Mouse (Mus musculus) spleen, adult 2 months (tissue): ENCODE results near the gene Itgb1bp2. TPM values are rescaled to one million over a fixed set of nuclear protein-coding genes. Genes with fewer than 3 reads are reported as not detected.

Experiments used
- DNase-seq, 2 experiments: peaks; one replicate each; pipeline versions ENCODE4 v3.0.0 to v3.0.0-alpha.2; 2012 to 2021; ENCODE audit warnings: low spot score in 2 of 2, low read depth in 1 of 2
- H3K27ac ChIP-seq: fragments of 200-500 bp; 2 replicates; pipeline ENCODE4 v1.5.1; 2012; ENCODE audit warnings: low read length, inconsistent platforms; ENCODE audit not compliant: insufficient read depth
- H3K27me3 ChIP-seq: fragments of 200-500 bp; 2 replicates; pipeline ENCODE4 v1.6.1; 2012; ENCODE audit warnings: mild to moderate bottlenecking, moderate library complexity, low read length, inconsistent platforms; ENCODE audit not compliant: control insufficient read depth, insufficient read depth
- H3K36me3 ChIP-seq: fragments of 200-500 bp; 2 replicates; pipeline ENCODE4 v1.6.1; 2012; ENCODE audit warnings: mild to moderate bottlenecking, low read length, inconsistent platforms; ENCODE audit not compliant: control insufficient read depth, insufficient read depth
- H3K4me1 ChIP-seq: fragments of 200-500 bp; 2 replicates; pipeline ENCODE4 v1.6.1; 2011; ENCODE audit warnings: inconsistent platforms; ENCODE audit not compliant: control insufficient read depth, insufficient read depth, insufficient read length
- H3K4me3 ChIP-seq: fragments of 200-500 bp; 2 replicates; pipeline ENCODE4 v1.5.1; 2011; ENCODE audit warnings: mild to moderate bottlenecking, inconsistent platforms; ENCODE audit not compliant: insufficient read depth, insufficient read length; ENCODE audit errors: extremely low read depth
- CTCF ChIP-seq: fragments of 200-500 bp; IDR thresholded peaks from 2 replicates; pipeline ENCODE4 v1.5.1; 2011; ENCODE audit warnings: mild to moderate bottlenecking, inconsistent platforms; ENCODE audit not compliant: insufficient read depth, insufficient read length, insufficient replicate concordance; ENCODE audit errors: extremely low read depth
- POLR2A ChIP-seq: fragments of 200-500 bp; IDR thresholded peaks from 2 replicates; pipeline ENCODE4 v1.6.1; 2011; ENCODE audit warnings: low read depth, low read length, inconsistent platforms
- WGBS: fragments of 180-500 bp; shearing (Covaris S2); methylation state at CpG from one replicate; pipeline ENCODE4 v1.1.7; 2018; 5-methylcytosine and 5-hydroxymethylcytosine counted together
- polyA plus RNA-seq: library from polyadenylated mRNA; depleted of rRNA; stranded (reverse); fragments of >200 nt; gene quantifications from 2 replicates; pipeline ENCODE4 v1.2.3, GENCODE M21; 2012; rRNA removed

Itgb1bp2 gene
- polyA plus RNA-seq: 0.14 and 0.54 TPM in 2 replicates

GRCm38 (mm10) chrX:101448886-101449475 lies at the start of gene Itgb1bp2:
Gene Itgb1bp2 (plus strand): TSS chrX:101449088.
- Histone ChIP-seq H3K4me3 (no peak within 1 kb of the TSS), H3K4me1 (no peaks in the 10 kb centered on the region), H3K27me3 (no peaks in the 10 kb centered on the region), H3K36me3 (peaks cover 6% of the 10 kb centered on the region; the same call in 1 of the 2 replicates), H3K27ac (no peak within 1 kb of the TSS)
- DNase-seq: no peak
- WGBS: 86% methylated on average over 4 of the region's 4 CpGs
- TF ChIP-seq CTCF (no peak), POLR2A (no peak)

- Histone ChIP-seq H3K27me3 (no peaks in the 10 kb centered on the region), H3K4me3 (peak overlapping the region; percentile 73), H3K27ac (peak overlapping the region; percentile 56; the same call in 1 of the 2 replicates), H3K36me3 (peaks cover 1% of the 10 kb centered on the region; the same call in 1 of the 2 replicates), H3K4me1 (peaks cover 2% of the 10 kb centered on the region; the same call in 1 of the 2 replicates)
- no peak for TF ChIP-seq CTCF
- TF ChIP-seq POLR2A: no peak
- 38% methylated on average over 36 of the region's 36 CpGs for WGBS
- peak in 1 of 2 experiments; percentile 21 for DNase-seq
Measured at GRCm38 (mm10) chrX:101418946-101419724, 29.8 kb upstream of the Itgb1bp2 start.

- H3K27ac ChIP-seq: peak overlapping the region; percentile 56
Measured at GRCm38 (mm10) chrX:101419725-101420699, 28.9 kb upstream of the Itgb1bp2 start.

GRCm38 (mm10) chrX:101420700-101421095 lies 28.2 kb upstream of the Itgb1bp2 start, which contains the start of gene Zmym3:
Gene Zmym3 (minus strand): TSS chrX:101420849.
- H3K27me3 ChIP-seq: no peaks in the 10 kb centered on the region
- WGBS: 64% methylated on average over 4 of the region's 4 CpGs
- no peaks in the 10 kb centered on the region for H3K36me3 ChIP-seq
- peak within 1 kb of the TSS; percentile 73 for H3K4me3 ChIP-seq
- H3K4me1 ChIP-seq: peaks cover 2% of the 10 kb centered on the region; the same call in 1 of the 2 replicates
- DNase-seq: no peak
- H3K27ac ChIP-seq: peak within 1 kb of the TSS; percentile 53
- TF ChIP-seq POLR2A: no peak
- no peak for TF ChIP-seq CTCF

More at GRCm38 (mm10) chrX:101419725-101420699, 28.9 kb upstream of the Itgb1bp2 start:
- 24% methylated on average over 52 of the region's 54 CpGs for WGBS
- Histone ChIP-seq H3K4me3 (peak overlapping the region; percentile 73), H3K27me3 (no peaks in the 10 kb centered on the region), H3K36me3 (no peaks in the 10 kb centered on the region), H3K4me1 (peaks cover 2% of the 10 kb centered on the region; the same call in 1 of the 2 replicates)
- TF ChIP-seq CTCF: no peak
- TF ChIP-seq POLR2A: no peak
- DNase-seq: peak; percentile 58 to 77

GRCm38 (mm10) chrX:101423462-101423861 lies 25.4 kb upstream of the Itgb1bp2 start:
- TF ChIP-seq POLR2A (no peak), CTCF (no peak)
- no peak for DNase-seq
- no peaks in the 10 kb centered on the region for H3K27me3 ChIP-seq
- no peak overlapping the region for H3K27ac ChIP-seq
- H3K4me3 ChIP-seq: no peak overlapping the region
- H3K4me1 ChIP-seq: peaks cover 2% of the 10 kb centered on the region; the same call in 1 of the 2 replicates
- WGBS: 80% methylated on average over 2 of the region's 2 CpGs
- H3K36me3 ChIP-seq: no peaks in the 10 kb centered on the region

- Histone ChIP-seq H3K27ac (no peak overlapping the region), H3K4me1 (no peaks in the 10 kb centered on the region; the same call in 1 of the 2 replicates), H3K4me3 (no peak overlapping the region), H3K27me3 (no peaks in the 10 kb centered on the region), H3K36me3 (no peaks in the 10 kb centered on the region; the same call in 1 of the 2 replicates)
- 12% methylated on average over 1 of the region's 1 CpGs for WGBS
- no peak for TF ChIP-seq POLR2A
- no peak for TF ChIP-seq CTCF
- peak in 1 of 2 experiments; percentile 16 for DNase-seq
Measured at GRCm38 (mm10) chrX:101427774-101428173, 21.1 kb upstream of the Itgb1bp2 start.
